Mouse (Mus musculus): Measurements from ENCODE around the gene Nckap5. TPM values are rescaled to one million over a fixed set of nuclear protein-coding genes. Genes with fewer than 3 reads are reported as not detected.

Gene Nckap5
- polyA plus RNA-seq, 1 experiment from 2014 or later, result 10.1 TPM

DNA sequence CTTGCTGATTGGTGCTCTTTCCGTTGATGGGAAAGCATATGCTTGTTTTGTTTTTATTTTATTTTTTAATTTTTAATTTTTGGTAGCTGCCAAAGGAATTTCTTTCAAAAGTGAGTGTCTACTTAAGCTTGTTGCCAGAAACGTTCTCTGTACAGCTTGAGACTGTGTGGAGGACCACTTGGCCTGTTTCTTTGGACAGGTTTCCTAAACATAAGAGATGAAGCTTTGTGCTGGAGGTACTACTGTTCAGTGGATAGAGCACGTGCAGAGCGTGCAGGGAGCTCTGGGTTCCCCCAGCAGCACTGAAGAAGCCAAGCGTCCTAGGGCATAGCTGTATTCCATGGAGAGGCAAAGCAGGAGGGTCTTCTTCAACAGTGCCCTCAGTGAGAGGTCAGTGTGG, 620.9 kb downstream of the Nckap5 start:
- H3K4me1 ChIP-seq (replicated peaks; ENCODE audit: control insufficient read depth, insufficient read depth, low read length), result no peaks in the 10 kb centered on the region
- 87% methylated on average over 5 of the region's 5 CpGs for WGBS
- H3K27ac ChIP-seq (ENCODE audit: low read depth), result no peak overlapping the region
- ATAC-seq (replicated peaks; ENCODE audit: low FRiP score, low TSS enrichment, low read depth) (no peak), DNase-seq (ENCODE audit: low spot score) (no peak)
- H3K36me3 ChIP-seq (ENCODE audit: control insufficient read depth, insufficient read depth, low read length), result no peaks in the 10 kb centered on the region
- no peak overlapping the region for H3K4me2 ChIP-seq (ENCODE audit: low read length)
- H3K27me3 ChIP-seq (replicated peaks; ENCODE audit: control insufficient read depth, insufficient read depth, low read length), result no peaks in the 10 kb centered on the region
- H3K9me3 ChIP-seq (ENCODE audit: control insufficient read depth, low read length), result no peaks in the 10 kb centered on the region
- H3K9ac ChIP-seq (ENCODE audit: low read length), result no peak overlapping the region
- H3K4me3 ChIP-seq (ENCODE audit: low read depth, low read length), result no peak overlapping the region

- Histone ChIP-seq H3K9me3 (ENCODE audit: control insufficient read depth, low read length) (no peaks in the 10 kb centered on the region), H3K4me3 (ENCODE audit: low read depth, low read length) (no peak overlapping the region), H3K4me1 (replicated peaks; ENCODE audit: control insufficient read depth, insufficient read depth, low read length) (no peaks in the 10 kb centered on the region), H3K27ac (ENCODE audit: low read depth) (no peak overlapping the region), H3K27me3 (replicated peaks; ENCODE audit: control insufficient read depth, insufficient read depth, low read length) (no peaks in the 10 kb centered on the region), H3K36me3 (ENCODE audit: control insufficient read depth, insufficient read depth, low read length) (no peaks in the 10 kb centered on the region), H3K9ac (ENCODE audit: low read length) (no peak overlapping the region), H3K4me2 (ENCODE audit: low read length) (no peak overlapping the region)
- WGBS, result 80% methylated on average over 7 of the region's 7 CpGs
- no peak for DNase-seq (ENCODE audit: low spot score)
- no peak for ATAC-seq (replicated peaks; ENCODE audit: low FRiP score, low TSS enrichment, low read depth)
Measured at GRCm38 (mm10) chr1:126209131-126209530, 621.5 kb downstream of the Nckap5 start.

- no peak for ATAC-seq (replicated peaks; ENCODE audit: low FRiP score, low TSS enrichment, low read depth)
- H3K4me3 ChIP-seq (ENCODE audit: low read depth, low read length), result no peak overlapping the region
- H3K9me3 ChIP-seq (ENCODE audit: control insufficient read depth, low read length), result no peaks in the 10 kb centered on the region
- H3K36me3 ChIP-seq (ENCODE audit: control insufficient read depth, insufficient read depth, low read length), result no peaks in the 10 kb centered on the region
- H3K9ac ChIP-seq (ENCODE audit: low read length), result no peak overlapping the region
- no peak overlapping the region for H3K27ac ChIP-seq (ENCODE audit: low read depth)
- H3K4me2 ChIP-seq (ENCODE audit: low read length), result no peak overlapping the region
- H3K4me1 ChIP-seq (replicated peaks; ENCODE audit: control insufficient read depth, insufficient read depth, low read length), result no peaks in the 10 kb centered on the region
- no peaks in the 10 kb centered on the region for H3K27me3 ChIP-seq (replicated peaks; ENCODE audit: control insufficient read depth, insufficient read depth, low read length)
- no peak for DNase-seq (ENCODE audit: low spot score)
Measured at GRCm38 (mm10) chr1:126196937-126197336, 633.7 kb downstream of the Nckap5 start.

- Histone ChIP-seq H3K27ac (ENCODE audit: low read depth) (no peak overlapping the region), H3K4me2 (ENCODE audit: low read length) (no peak overlapping the region), H3K4me3 (ENCODE audit: low read depth, low read length) (no peak overlapping the region), H3K9me3 (ENCODE audit: control insufficient read depth, low read length) (no peaks in the 10 kb centered on the region), H3K9ac (ENCODE audit: low read length) (no peak overlapping the region), H3K36me3 (ENCODE audit: control insufficient read depth, insufficient read depth, low read length) (no peaks in the 10 kb centered on the region), H3K4me1 (replicated peaks; ENCODE audit: control insufficient read depth, insufficient read depth, low read length) (no peaks in the 10 kb centered on the region), H3K27me3 (replicated peaks; ENCODE audit: control insufficient read depth, insufficient read depth, low read length) (no peaks in the 10 kb centered on the region)
- ATAC-seq (replicated peaks; ENCODE audit: low FRiP score, low TSS enrichment, low read depth) (no peak), DNase-seq (ENCODE audit: low spot score) (no peak)
- 72% methylated on average over 4 of the region's 4 CpGs for WGBS
Measured at GRCm38 (mm10) chr1:126190353-126190752, 640.2 kb downstream of the Nckap5 start.

DNA sequence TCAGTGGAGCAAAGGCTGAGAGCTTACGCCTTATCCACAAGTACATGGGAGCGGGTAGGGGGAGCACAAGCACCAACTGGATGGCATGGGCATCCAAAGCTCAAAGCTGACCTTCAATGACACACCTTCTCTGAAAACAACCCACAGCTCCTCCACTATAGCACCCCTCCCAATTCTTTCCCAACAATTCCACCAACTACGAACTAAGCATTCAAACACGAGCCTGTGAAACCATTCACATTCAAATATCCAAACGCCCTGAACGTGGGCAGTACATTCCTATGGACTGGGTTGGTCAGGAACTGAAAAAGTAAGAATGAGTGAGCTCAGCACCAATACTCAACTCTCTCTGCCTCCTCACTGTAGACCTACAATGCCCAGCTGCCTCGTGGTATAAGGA, 646.8 kb downstream of the Nckap5 start:
- WGBS, result 94% methylated on average over 7 of the region's 7 CpGs
- Histone ChIP-seq H3K4me3 (ENCODE audit: low read depth, low read length) (no peak overlapping the region), H3K4me2 (ENCODE audit: low read length) (no peak overlapping the region), H3K36me3 (ENCODE audit: control insufficient read depth, insufficient read depth, low read length) (no peaks in the 10 kb centered on the region), H3K27me3 (replicated peaks; ENCODE audit: control insufficient read depth, insufficient read depth, low read length) (no peaks in the 10 kb centered on the region), H3K9me3 (ENCODE audit: control insufficient read depth, low read length) (no peaks in the 10 kb centered on the region), H3K9ac (ENCODE audit: low read length) (no peak overlapping the region), H3K4me1 (replicated peaks; ENCODE audit: control insufficient read depth, insufficient read depth, low read length) (no peaks in the 10 kb centered on the region), H3K27ac (ENCODE audit: low read depth) (no peak overlapping the region)
- DNase-seq (ENCODE audit: low spot score) (no peak), ATAC-seq (replicated peaks; ENCODE audit: low FRiP score, low TSS enrichment, low read depth) (no peak)

GRCm38 (mm10) chr1:126168579-126168978, 662.0 kb downstream of the Nckap5 start:
- H3K27ac ChIP-seq (ENCODE audit: low read depth), result no peak overlapping the region
- H3K4me3 ChIP-seq (ENCODE audit: low read depth, low read length), result no peak overlapping the region
- H3K27me3 ChIP-seq (replicated peaks; ENCODE audit: control insufficient read depth, insufficient read depth, low read length), result no peaks in the 10 kb centered on the region
- no peaks in the 10 kb centered on the region for H3K4me1 ChIP-seq (replicated peaks; ENCODE audit: control insufficient read depth, insufficient read depth, low read length)
- H3K4me2 ChIP-seq (ENCODE audit: low read length), result no peak overlapping the region
- no peaks in the 10 kb centered on the region for H3K9me3 ChIP-seq (ENCODE audit: control insufficient read depth, low read length)
- WGBS, result 92% methylated on average over 1 of the region's 1 CpGs
- DNase-seq (ENCODE audit: low spot score) (no peak), ATAC-seq (replicated peaks; ENCODE audit: low FRiP score, low TSS enrichment, low read depth) (no peak)
- H3K36me3 ChIP-seq (ENCODE audit: control insufficient read depth, insufficient read depth, low read length), result no peaks in the 10 kb centered on the region
- no peak overlapping the region for H3K9ac ChIP-seq (ENCODE audit: low read length)

DNA sequence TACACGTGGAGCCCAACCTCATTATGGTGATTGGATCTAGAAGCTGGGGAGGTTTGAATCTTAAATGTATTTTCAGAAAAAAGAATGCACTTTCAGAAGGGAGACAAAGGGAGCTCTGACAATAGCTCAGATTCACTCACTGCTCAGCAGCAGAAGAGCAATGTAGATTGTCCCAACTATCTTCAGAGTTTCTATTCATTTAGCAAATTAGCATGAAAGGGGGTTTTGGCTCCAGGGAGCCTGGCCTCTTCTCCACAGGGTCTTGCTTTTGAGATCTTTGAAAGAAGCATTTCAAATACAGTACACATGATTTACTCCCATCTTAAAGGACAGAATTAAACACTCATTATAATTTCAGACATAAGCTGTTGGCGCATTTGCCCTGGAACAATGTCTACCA, 662.5 kb downstream of the Nckap5 start:
- Histone ChIP-seq H3K4me2 (ENCODE audit: low read length) (no peak overlapping the region), H3K4me3 (ENCODE audit: low read depth, low read length) (no peak overlapping the region), H3K36me3 (ENCODE audit: control insufficient read depth, insufficient read depth, low read length) (no peaks in the 10 kb centered on the region)

GRCm38 (mm10) chr1:126167546-126167945, 663.1 kb downstream of the Nckap5 start:
- Histone ChIP-seq H3K36me3 (ENCODE audit: control insufficient read depth, insufficient read depth, low read length) (no peaks in the 10 kb centered on the region), H3K9ac (ENCODE audit: low read length) (no peak overlapping the region), H3K4me3 (ENCODE audit: low read depth, low read length) (no peak overlapping the region), H3K4me1 (replicated peaks; ENCODE audit: control insufficient read depth, insufficient read depth, low read length) (no peaks in the 10 kb centered on the region), H3K4me2 (ENCODE audit: low read length) (no peak overlapping the region), H3K27ac (ENCODE audit: low read depth) (no peak overlapping the region), H3K9me3 (ENCODE audit: control insufficient read depth, low read length) (no peaks in the 10 kb centered on the region), H3K27me3 (replicated peaks; ENCODE audit: control insufficient read depth, insufficient read depth, low read length) (no peaks in the 10 kb centered on the region)
- 76% methylated on average over 7 of the region's 7 CpGs for WGBS
- no peak for ATAC-seq (replicated peaks; ENCODE audit: low FRiP score, low TSS enrichment, low read depth)
- DNase-seq (ENCODE audit: low spot score), result no peak

More for the DNA sequence above, 662.5 kb downstream of the Nckap5 start:
- no peak overlapping the region for H3K27ac ChIP-seq (ENCODE audit: low read depth)
- ATAC-seq (replicated peaks; ENCODE audit: low FRiP score, low TSS enrichment, low read depth), result no peak
- no peaks in the 10 kb centered on the region for H3K9me3 ChIP-seq (ENCODE audit: control insufficient read depth, low read length)
- no peaks in the 10 kb centered on the region for H3K4me1 ChIP-seq (replicated peaks; ENCODE audit: control insufficient read depth, insufficient read depth, low read length)
- 68% methylated on average over 2 of the region's 2 CpGs for whole genome bisulfite sequencing
- no peak overlapping the region for H3K9ac ChIP-seq (ENCODE audit: low read length)
- no peak for DNase-seq (ENCODE audit: low spot score)
- no peaks in the 10 kb centered on the region for H3K27me3 ChIP-seq (replicated peaks; ENCODE audit: control insufficient read depth, insufficient read depth, low read length)

DNA sequence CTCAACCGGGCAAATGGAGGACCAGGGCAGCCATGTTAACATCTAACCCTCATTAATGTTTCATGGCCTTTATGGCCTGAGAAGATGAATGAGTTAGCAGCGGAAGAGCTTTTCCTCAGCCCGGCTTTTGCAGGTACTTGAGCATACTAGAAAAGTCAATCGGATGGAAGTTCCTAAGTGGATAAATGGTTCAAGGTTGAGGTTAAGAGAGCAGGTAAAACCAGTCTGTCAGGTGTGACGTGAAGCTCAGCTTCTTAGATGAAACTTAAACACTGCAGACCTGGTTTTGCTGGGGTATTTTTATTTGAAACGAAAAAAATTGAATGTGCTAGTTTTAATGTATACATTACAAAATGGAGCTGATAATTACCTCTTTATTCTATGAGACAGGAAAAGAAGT, 671.3 kb downstream of the Nckap5 start:
- Histone ChIP-seq H3K9ac (ENCODE audit: low read length) (no peak overlapping the region), H3K36me3 (ENCODE audit: control insufficient read depth, insufficient read depth, low read length) (no peaks in the 10 kb centered on the region), H3K27ac (ENCODE audit: low read depth) (no peak overlapping the region), H3K4me2 (ENCODE audit: low read length) (no peak overlapping the region), H3K9me3 (ENCODE audit: control insufficient read depth, low read length) (no peaks in the 10 kb centered on the region), H3K4me1 (replicated peaks; ENCODE audit: control insufficient read depth, insufficient read depth, low read length) (no peaks in the 10 kb centered on the region), H3K4me3 (ENCODE audit: low read depth, low read length) (no peak overlapping the region), H3K27me3 (replicated peaks; ENCODE audit: control insufficient read depth, insufficient read depth, low read length) (no peaks in the 10 kb centered on the region)
- no peak for DNase-seq (ENCODE audit: low spot score)
- ATAC-seq (replicated peaks; ENCODE audit: low FRiP score, low TSS enrichment, low read depth), result no peak
- 73% methylated on average over 6 of the region's 6 CpGs for WGBS
